Mouse (Mus musculus): Measurements from ENCODE around the gene E130311K13Rik.

Gene E130311K13Rik

GRCm38 (mm10) chr3:63895786-63896185 lies 33.5 kb downstream of the E130311K13Rik start:
- DNase-seq (ENCODE audit: extremely low spot score, low spot score): no peak

- DNase-seq (ENCODE audit: extremely low spot score, low spot score): no peak
Observed at GRCm38 (mm10) chr3:63893677-63894076, 35.6 kb downstream of the E130311K13Rik start.

- no peak for DNase-seq (ENCODE audit: extremely low spot score, low spot score)
Observed at GRCm38 (mm10) chr3:63892154-63892553, 37.1 kb downstream of the E130311K13Rik start.

GRCm38 (mm10) chr3:63881065-63881464 lies 48.2 kb downstream of the E130311K13Rik start:
- no peak for DNase-seq (ENCODE audit: extremely low spot score, low spot score)

- DNase-seq (ENCODE audit: extremely low spot score, low spot score): no peak
Observed at GRCm38 (mm10) chr3:63878995-63879666, 50.1 kb downstream of the E130311K13Rik start.

GRCm38 (mm10) chr3:63872818-63873217 lies 56.5 kb downstream of the E130311K13Rik start:
- DNase-seq (ENCODE audit: extremely low spot score, low spot score): no peak

- no peak for DNase-seq (ENCODE audit: extremely low spot score, low spot score)
Observed at GRCm38 (mm10) chr3:63871249-63871648, 58.0 kb downstream of the E130311K13Rik start.

GRCm38 (mm10) chr3:63868285-63868684 lies 61.0 kb downstream of the E130311K13Rik start:
- no peak for DNase-seq (ENCODE audit: extremely low spot score, low spot score)

GRCm38 (mm10) chr3:63865069-63865468 lies 64.2 kb downstream of the E130311K13Rik start:
- DNase-seq (ENCODE audit: extremely low spot score, low spot score): no peak
